Mouse (Mus musculus) liver, adult 2 months (tissue): ENCODE measurements around the gene Frmd6. TPM values are rescaled to one million over a fixed set of nuclear protein-coding genes. Genes with fewer than 3 reads are reported as not detected.

Experiments
- DNase-seq: peaks from one replicate; pipeline ENCODE4 v3.0.0-alpha.2; 2011; ENCODE audit warnings: low read depth, low spot score; ENCODE audit errors: extremely low read depth
- H3K27ac ChIP-seq: fragments of 200-500 bp; replicated peaks from 2 replicates; pipeline ENCODE4 v1.5.1; 2012; ENCODE audit warnings: low read depth, mild to moderate bottlenecking, control low read depth, inconsistent platforms, low read length; ENCODE audit not compliant: insufficient read depth
- H3K27me3 ChIP-seq: fragments of 200-500 bp; 2 replicates; pipeline ENCODE4 v1.6.1; 2012; ENCODE audit warnings: mild to moderate bottlenecking, moderate library complexity, low read length, inconsistent platforms; ENCODE audit not compliant: control insufficient read depth, insufficient read depth
- H3K36me3 ChIP-seq: fragments of 200-500 bp; 2 replicates; pipeline ENCODE4 v1.6.1; 2012; ENCODE audit warnings: low read length, inconsistent platforms; ENCODE audit not compliant: control insufficient read depth, insufficient read depth
- H3K4me1 ChIP-seq: fragments of 200-500 bp; 2 replicates; pipeline ENCODE4 v1.6.1; 2011; ENCODE audit warnings: low read length; ENCODE audit not compliant: control insufficient read depth, insufficient read depth
- H3K4me3 ChIP-seq: fragments of 200-500 bp; 2 replicates; pipeline ENCODE4 v1.5.1; 2011; ENCODE audit warnings: low read depth, mild to moderate bottlenecking, control low read depth, low read length, moderate library complexity; ENCODE audit not compliant: insufficient read depth
- H3K79me2 ChIP-seq: fragments of 200-500 bp; 2 replicates; pipeline ENCODE4 v1.6.1; 2012; ENCODE audit warnings: inconsistent platforms, mild to moderate bottlenecking, low read length, moderate library complexity; ENCODE audit not compliant: control insufficient read depth, insufficient read depth
- H3K9ac ChIP-seq: fragments of 200-500 bp; 2 replicates; pipeline ENCODE4 v1.6.1; 2012; ENCODE audit warnings: low read depth, mild to moderate bottlenecking, control low read depth, inconsistent platforms, low read length
- CTCF ChIP-seq: fragments of 200-500 bp; IDR thresholded peaks from 2 replicates; pipeline ENCODE4 v1.5.1; 2011; ENCODE audit warnings: low read depth, low read length, control low read depth
- POLR2A ChIP-seq: fragments of 200-500 bp; IDR thresholded peaks from 2 replicates; pipeline ENCODE4 v1.6.1; 2011; ENCODE audit warnings: low read length, control low read depth; ENCODE audit not compliant: insufficient read depth; ENCODE audit errors: extremely low read depth
- WGBS: fragments of 180-500 bp; shearing (Covaris S2); methylation state at CpG from one replicate; pipeline ENCODE4 v1.1.7; 2018; 5-methylcytosine and 5-hydroxymethylcytosine counted together
- polyA plus RNA-seq: library from polyadenylated mRNA; depleted of rRNA; stranded (reverse); fragments of >200 nt; gene quantifications from 2 replicates; pipeline ENCODE4 v1.2.3, GENCODE M21; 2012
- total RNA-seq: library from RNA; depleted of rRNA; stranded (reverse); fragments of >200 nt; gene quantifications from 2 replicates; pipeline ENCODE4 v1.2.3, GENCODE M21; 2014

Frmd6 gene
- total and polyA plus RNA-seq, 2 experiments = 1.4 to 3.0 TPM

GRCm38 (mm10) chr12:70897434-70897833 lies 72.1 kb downstream of the Frmd6 start:
- H3K9ac ChIP-seq = no peak overlapping the region
- H3K36me3 ChIP-seq = peaks cover 5% of the 10 kb centered on the region; the same call in 1 of the 2 replicates
- H3K27me3 ChIP-seq = no peaks in the 10 kb centered on the region
- no peak overlapping the region for H3K4me3 ChIP-seq
- H3K79me2 ChIP-seq = no peaks in the 10 kb centered on the region
- TF ChIP-seq POLR2A = no peak
- peak; percentile 37; the same call in 1 of the 2 replicates for TF ChIP-seq CTCF
- no peaks in the 10 kb centered on the region for H3K4me1 ChIP-seq
- DNase-seq = no peak
- no peak overlapping the region for H3K27ac ChIP-seq
- WGBS = 89% methylated on average over 8 of the region's 8 CpGs

- DNase-seq = no peak
- Histone ChIP-seq H3K4me3 (no peak overlapping the region), H3K9ac (no peak overlapping the region), H3K36me3 (peaks cover 5% of the 10 kb centered on the region; the same call in 1 of the 2 replicates), H3K4me1 (no peaks in the 10 kb centered on the region), H3K27ac (no peak overlapping the region), H3K79me2 (no peaks in the 10 kb centered on the region), H3K27me3 (no peaks in the 10 kb centered on the region)
- 90% methylated on average over 8 of the region's 8 CpGs for WGBS
- TF ChIP-seq POLR2A = no peak
- 0 out of 2 replicates have a peak, but pooled peaks have one; percentile 1 for TF ChIP-seq CTCF
Measured at GRCm38 (mm10) chr12:70898450-70898849, 73.1 kb downstream of the Frmd6 start.

- H3K4me3 ChIP-seq = no peak overlapping the region
- no peak for DNase-seq
- no peaks in the 10 kb centered on the region for H3K4me1 ChIP-seq
- no peak overlapping the region for H3K27ac ChIP-seq
- WGBS = 94% methylated on average over 10 of the region's 10 CpGs
- no peaks in the 10 kb centered on the region for H3K36me3 ChIP-seq
- TF ChIP-seq POLR2A (no peak), CTCF (no peak)
- no peak overlapping the region for H3K9ac ChIP-seq
- H3K79me2 ChIP-seq = no peaks in the 10 kb centered on the region
- H3K27me3 ChIP-seq = no peaks in the 10 kb centered on the region
Measured at GRCm38 (mm10) chr12:70904471-70904870, 79.2 kb downstream of the Frmd6 start.

GRCm38 (mm10) chr12:70906867-70907266 lies 81.6 kb downstream of the Frmd6 start:
- H3K79me2 ChIP-seq = no peaks in the 10 kb centered on the region
- no peak for DNase-seq
- H3K36me3 ChIP-seq = no peaks in the 10 kb centered on the region
- H3K4me3 ChIP-seq = no peak overlapping the region
- H3K27me3 ChIP-seq = no peaks in the 10 kb centered on the region
- H3K4me1 ChIP-seq = no peaks in the 10 kb centered on the region
- TF ChIP-seq POLR2A (no peak), CTCF (no peak)
- H3K9ac ChIP-seq = no peak overlapping the region
- H3K27ac ChIP-seq = no peak overlapping the region
- 81% methylated on average over 9 of the region's 9 CpGs for WGBS

- TF ChIP-seq POLR2A = no peak
- no peak for TF ChIP-seq CTCF
- 88% methylated on average over 11 of the region's 11 CpGs for WGBS
- Histone ChIP-seq H3K9ac (no peak overlapping the region), H3K36me3 (no peaks in the 10 kb centered on the region), H3K27me3 (no peaks in the 10 kb centered on the region), H3K27ac (no peak overlapping the region), H3K4me1 (no peaks in the 10 kb centered on the region), H3K79me2 (no peaks in the 10 kb centered on the region), H3K4me3 (no peak overlapping the region)
- DNase-seq = no peak
Measured at GRCm38 (mm10) chr12:70907651-70908050, 82.3 kb downstream of the Frmd6 start.

- no peaks in the 10 kb centered on the region for H3K36me3 ChIP-seq
- no peak overlapping the region for H3K4me3 ChIP-seq
- no peaks in the 10 kb centered on the region for H3K27me3 ChIP-seq
- DNase-seq = no peak
- no peak for TF ChIP-seq CTCF
- TF ChIP-seq POLR2A = no peak
- no peak overlapping the region for H3K27ac ChIP-seq
- no peak overlapping the region for H3K9ac ChIP-seq
- no peaks in the 10 kb centered on the region for H3K4me1 ChIP-seq
- WGBS = 89% methylated on average over 4 of the region's 4 CpGs
- no peaks in the 10 kb centered on the region for H3K79me2 ChIP-seq
Measured at GRCm38 (mm10) chr12:70908076-70908475, 82.8 kb downstream of the Frmd6 start.
